Mouse (Mus musculus): ENCODE results near the gene Kdm8.

Gene Kdm8

GRCm38 (mm10) chr7:125469937-125470336 lies 25.5 kb downstream of the Kdm8 start:
- peak; percentile 65 for DNase-seq

- DNase-seq, result no peak
Measured at GRCm38 (mm10) chr7:125470901-125471300, 26.4 kb downstream of the Kdm8 start.

- peak; percentile 74 for DNase-seq
Measured at GRCm38 (mm10) chr7:125471991-125472741, 27.7 kb downstream of the Kdm8 start.

- no peak for DNase-seq
Measured at GRCm38 (mm10) chr7:125474535-125474934, 30.1 kb downstream of the Kdm8 start.

- DNase-seq, result no peak
Measured at GRCm38 (mm10) chr7:125475601-125476251, 31.2 kb downstream of the Kdm8 start.

GRCm38 (mm10) chr7:125478391-125478984 lies 34.0 kb downstream of the Kdm8 start:
- no peak for DNase-seq

- DNase-seq, result no peak
Measured at GRCm38 (mm10) chr7:125480518-125480917, 36.0 kb downstream of the Kdm8 start.

- DNase-seq, result no peak
Measured at GRCm38 (mm10) chr7:125482339-125482738, 37.9 kb downstream of the Kdm8 start.

- no peak for DNase-seq
Measured at GRCm38 (mm10) chr7:125482886-125483285, 38.4 kb downstream of the Kdm8 start.

GRCm38 (mm10) chr7:125484791-125485190 lies 40.3 kb downstream of the Kdm8 start:
- no peak for DNase-seq

- no peak for DNase-seq
Measured at GRCm38 (mm10) chr7:125486121-125486630, 41.7 kb downstream of the Kdm8 start.

- DNase-seq, result no peak
Measured at GRCm38 (mm10) chr7:125487126-125487525, 42.6 kb downstream of the Kdm8 start.

GRCm38 (mm10) chr7:125488706-125489105 lies 44.2 kb downstream of the Kdm8 start:
- DNase-seq, result no peak

- no peak for DNase-seq
Measured at GRCm38 (mm10) chr7:125489636-125490035, 45.2 kb downstream of the Kdm8 start.

GRCm38 (mm10) chr7:125490947-125491735 lies 46.7 kb downstream of the Kdm8 start, which contains the start of gene Nsmce1:
TSS of gene Nsmce1 (minus strand) at chr7:125491596.
- DNase-seq, result peak; percentile 95

GRCm38 (mm10) chr7:125491760-125492159 lies 47.3 kb downstream of the Kdm8 start:
- DNase-seq, result no peak

GRCm38 (mm10) chr7:125492551-125492950 lies 48.1 kb downstream of the Kdm8 start:
- DNase-seq, result no peak

- no peak for DNase-seq
Measured at GRCm38 (mm10) chr7:125495864-125496440, 51.5 kb downstream of the Kdm8 start.

GRCm38 (mm10) chr7:125499927-125500868 lies 55.7 kb downstream of the Kdm8 start:
- peak; percentile 60 for DNase-seq

GRCm38 (mm10) chr7:125500879-125501278 lies 56.4 kb downstream of the Kdm8 start:
- no peak for DNase-seq

- no peak for DNase-seq
Measured at GRCm38 (mm10) chr7:125503374-125504092, 59.1 kb downstream of the Kdm8 start.

All from right cerebral cortex, postnatal 25 days (tissue).